Mouse (Mus musculus) cerebellum, adult 2 months (tissue): ENCODE measurements around the gene Fbxo22.

ENCODE experiments used
- CTCF ChIP-seq: fragments of 200-500 bp; IDR thresholded peaks from 2 replicates; pipeline ENCODE4 v1.5.1; 2011; ENCODE audit warnings: low read depth, mild to moderate bottlenecking, control low read depth, low read length, moderate library complexity, borderline replicate concordance; ENCODE audit not compliant: insufficient read depth
- POLR2A ChIP-seq: fragments of 200-500 bp; IDR thresholded peaks from 2 replicates; pipeline ENCODE4 v1.6.1; 2011; ENCODE audit warnings: low read length, control low read depth, borderline replicate concordance; ENCODE audit not compliant: insufficient read depth

- TF ChIP-seq CTCF: no peak
- TF ChIP-seq POLR2A: no peak
Observed at GRCm38 (mm10) chr9:55257105-55257504, 48.4 kb downstream of the Fbxo22 start.
